Mouse (Mus musculus): ENCODE data around the gene Eml3.
"Not testable (repeated sequence)": the region's sequence is repeated elsewhere in the genome, so short reads cannot be mapped to it uniquely, and the experiment has no call there.

Eml3 gene

GRCm38 (mm10) chr19:8952241-8952640, 22.9 kb downstream of the Eml3 start:
- no peak for DNase-seq (ENCODE audit: low spot score)

- peak; percentile 96 for DNase-seq (ENCODE audit: low spot score)
Measured at GRCm38 (mm10) chr19:8953135-8954039, 24.0 kb downstream of the Eml3 start, which contains the start of gene Tut1. Gene Tut1, plus strand, starts transcription at chr19:8953847.

- no peak for DNase-seq (ENCODE audit: low spot score)
Measured at GRCm38 (mm10) chr19:8954171-8954570, 24.8 kb downstream of the Eml3 start.

GRCm38 (mm10) chr19:8962256-8962655, 32.9 kb downstream of the Eml3 start:
- no peak for DNase-seq (ENCODE audit: low spot score)

- DNase-seq (ENCODE audit: low spot score) = no peak
Measured at GRCm38 (mm10) chr19:8965075-8965474, 35.7 kb downstream of the Eml3 start.

- no peak for DNase-seq (ENCODE audit: low spot score)
Measured at GRCm38 (mm10) chr19:8965771-8966170, 36.4 kb downstream of the Eml3 start.

GRCm38 (mm10) chr19:8966198-8966589, 36.8 kb downstream of the Eml3 start:
- DNase-seq (ENCODE audit: low spot score) = peak; percentile 59

- DNase-seq (ENCODE audit: low spot score) = peak; percentile 100
Measured at GRCm38 (mm10) chr19:8966590-8967372, 37.4 kb downstream of the Eml3 start, which contains the start of gene Eef1g. Gene Eef1g, plus strand, starts transcription at chr19:8967041.

- DNase-seq (ENCODE audit: low spot score) = no peak
Measured at GRCm38 (mm10) chr19:8967373-8967743, 38.0 kb downstream of the Eml3 start.

GRCm38 (mm10) chr19:8967893-8968292, 38.5 kb downstream of the Eml3 start:
- no peak for DNase-seq (ENCODE audit: low spot score)

- not testable (repeated sequence) for DNase-seq (ENCODE audit: low spot score)
Measured at GRCm38 (mm10) chr19:8972491-8972890, 43.1 kb downstream of the Eml3 start.

GRCm38 (mm10) chr19:8974638-8975037, 45.3 kb downstream of the Eml3 start:
- DNase-seq (ENCODE audit: low spot score) = no peak

- no peak for DNase-seq (ENCODE audit: low spot score)
Measured at GRCm38 (mm10) chr19:8975491-8975890, 46.1 kb downstream of the Eml3 start.

- peak; percentile 73 for DNase-seq (ENCODE audit: low spot score)
Measured at GRCm38 (mm10) chr19:8976535-8976934, 47.2 kb downstream of the Eml3 start.

- peak; percentile 44 for DNase-seq (ENCODE audit: low spot score)
Measured at GRCm38 (mm10) chr19:8980771-8981170, 51.4 kb downstream of the Eml3 start.

GRCm38 (mm10) chr19:8981450-8982168, 52.3 kb downstream of the Eml3 start:
- no peak for DNase-seq (ENCODE audit: low spot score)

GRCm38 (mm10) chr19:8982303-8983149, 53.2 kb downstream of the Eml3 start:
- no peak for DNase-seq (ENCODE audit: low spot score)

GRCm38 (mm10) chr19:8983150-8983650, 53.8 kb downstream of the Eml3 start:
- peak; percentile 79 for DNase-seq (ENCODE audit: low spot score)

- DNase-seq (ENCODE audit: low spot score) = peak; percentile 93
Measured at GRCm38 (mm10) chr19:8984255-8984868, 55.0 kb downstream of the Eml3 start.

- no peak for DNase-seq (ENCODE audit: low spot score)
Measured at GRCm38 (mm10) chr19:8985891-8986290, 56.5 kb downstream of the Eml3 start.

GRCm38 (mm10) chr19:8987816-8988215, 58.5 kb downstream of the Eml3 start:
- no peak for DNase-seq (ENCODE audit: low spot score)

All from lung, postnatal 25 days (tissue).